Mouse (Mus musculus): ENCODE measurements around the gene N4bp3.
"Not testable (repeated sequence)": the region's sequence is repeated elsewhere in the genome, so short reads cannot be mapped to it uniquely, and the experiment has no call there.

The N4bp3 gene

GRCm38 (mm10) chr11:51653736-51654135, 3.1 kb upstream of the N4bp3 start:
- no peak for DNase-seq (ENCODE audit: low spot score)

GRCm38 (mm10) chr11:51652889-51653418, 2.3 kb upstream of the N4bp3 start:
- DNase-seq (ENCODE audit: low spot score), result no peak

- DNase-seq (ENCODE audit: low spot score), result no peak
These were observed 381 bp downstream of the N4bp3 start for GRCm38 (mm10) chr11:51650261-51650660.

- no peak for DNase-seq (ENCODE audit: low spot score)
These were observed 798 bp downstream of the N4bp3 start for GRCm38 (mm10) chr11:51649889-51650199.

- no peak for DNase-seq (ENCODE audit: low spot score)
These were observed 1.3 kb downstream of the N4bp3 start for GRCm38 (mm10) chr11:51649111-51649888.

GRCm38 (mm10) chr11:51648566-51648965, 2.1 kb downstream of the N4bp3 start:
- no peak for DNase-seq (ENCODE audit: low spot score)

- peak; percentile 75 for DNase-seq (ENCODE audit: low spot score)
These were observed 3.6 kb downstream of the N4bp3 start for GRCm38 (mm10) chr11:51646751-51647667.

- no peak for DNase-seq (ENCODE audit: low spot score)
These were observed 4.4 kb downstream of the N4bp3 start for GRCm38 (mm10) chr11:51646245-51646644.

- no peak for DNase-seq (ENCODE audit: low spot score)
These were observed 5.3 kb downstream of the N4bp3 start for GRCm38 (mm10) chr11:51645293-51645692.

- no peak for DNase-seq (ENCODE audit: low spot score)
These were observed 6.4 kb downstream of the N4bp3 start for GRCm38 (mm10) chr11:51644217-51644616.

GRCm38 (mm10) chr11:51643761-51644160, 6.9 kb downstream of the N4bp3 start:
- DNase-seq (ENCODE audit: low spot score), result no peak

GRCm38 (mm10) chr11:51643202-51643601, 7.4 kb downstream of the N4bp3 start:
- DNase-seq (ENCODE audit: low spot score), result no peak

- DNase-seq (ENCODE audit: low spot score), result no peak
These were observed 9.9 kb downstream of the N4bp3 start for GRCm38 (mm10) chr11:51640748-51641147.

GRCm38 (mm10) chr11:51638497-51638896, 12.1 kb downstream of the N4bp3 start:
- no peak for DNase-seq (ENCODE audit: low spot score)

GRCm38 (mm10) chr11:51637971-51638414, 12.6 kb downstream of the N4bp3 start:
- peak; percentile 65 for DNase-seq (ENCODE audit: low spot score)

- peak; percentile 65 for DNase-seq (ENCODE audit: low spot score)
These were observed 14.3 kb downstream of the N4bp3 start for GRCm38 (mm10) chr11:51636323-51636684.

GRCm38 (mm10) chr11:51635525-51636322, 14.9 kb downstream of the N4bp3 start, which contains the start of gene Rmnd5b:
Gene Rmnd5b (minus strand): TSS chr11:51635896.
- DNase-seq (ENCODE audit: low spot score), result peak; percentile 89

- no peak for DNase-seq (ENCODE audit: low spot score)
These were observed 15.5 kb downstream of the N4bp3 start for GRCm38 (mm10) chr11:51635127-51635524.

GRCm38 (mm10) chr11:51633721-51634120, 16.9 kb downstream of the N4bp3 start:
- DNase-seq (ENCODE audit: low spot score), result no peak

GRCm38 (mm10) chr11:51633200-51633599, 17.4 kb downstream of the N4bp3 start:
- not testable (repeated sequence) for DNase-seq (ENCODE audit: low spot score)

GRCm38 (mm10) chr11:51632130-51632753, 18.4 kb downstream of the N4bp3 start:
- DNase-seq (ENCODE audit: low spot score), result no peak
